Mouse (Mus musculus): Measurements from ENCODE around the gene Parn. TPM values are rescaled to one million over a fixed set of nuclear protein-coding genes. Genes with fewer than 3 reads are reported as not detected.

The Parn gene
- polyA plus RNA-seq, 1 experiment from 2014 or later: 40.6 TPM

GRCm38 (mm10) chr16:13588182-13589048, 79.6 kb downstream of the Parn start:
- no peaks in the 10 kb centered on the region for H3K36me3 ChIP-seq (ENCODE audit: control insufficient read depth, insufficient read depth, low read length)
- WGBS: 60% methylated on average over 5 of the region's 5 CpGs
- peaks cover 16% of the 10 kb centered on the region for H3K4me1 ChIP-seq (replicated peaks; ENCODE audit: control insufficient read depth, insufficient read depth, low read length)
- H3K4me3 ChIP-seq (ENCODE audit: low read depth, low read length): no peak overlapping the region
- H3K9me3 ChIP-seq (ENCODE audit: control insufficient read depth, low read length): no peaks in the 10 kb centered on the region
- H3K4me2 ChIP-seq (ENCODE audit: low read length): no peak overlapping the region
- no peak for DNase-seq (ENCODE audit: low spot score)
- H3K27ac ChIP-seq (ENCODE audit: low read depth): peak overlapping the region; percentile 66
- ATAC-seq (replicated peaks; ENCODE audit: low FRiP score, low TSS enrichment, low read depth): peak; percentile 52; the same call in 1 of the 2 replicates
- no peak overlapping the region for H3K9ac ChIP-seq (ENCODE audit: low read length)
- H3K27me3 ChIP-seq (replicated peaks; ENCODE audit: control insufficient read depth, insufficient read depth, low read length): no peaks in the 10 kb centered on the region

- Histone ChIP-seq H3K4me3 (ENCODE audit: low read depth, low read length) (no peak overlapping the region), H3K27me3 (replicated peaks; ENCODE audit: control insufficient read depth, insufficient read depth, low read length) (no peaks in the 10 kb centered on the region), H3K4me1 (replicated peaks; ENCODE audit: control insufficient read depth, insufficient read depth, low read length) (peaks cover 16% of the 10 kb centered on the region), H3K4me2 (ENCODE audit: low read length) (no peak overlapping the region), H3K9ac (ENCODE audit: low read length) (no peak overlapping the region), H3K9me3 (ENCODE audit: control insufficient read depth, low read length) (no peaks in the 10 kb centered on the region), H3K27ac (ENCODE audit: low read depth) (no peak overlapping the region), H3K36me3 (ENCODE audit: control insufficient read depth, insufficient read depth, low read length) (no peaks in the 10 kb centered on the region)
- DNase-seq (ENCODE audit: low spot score) (no peak), ATAC-seq (replicated peaks; ENCODE audit: low FRiP score, low TSS enrichment, low read depth) (no peak; the same call in 1 of the 2 replicates)
- WGBS: 39% methylated on average over 9 of the region's 9 CpGs
Observed at GRCm38 (mm10) chr16:13585234-13585633, 82.7 kb downstream of the Parn start.

GRCm38 (mm10) chr16:13580784-13581183, 87.2 kb downstream of the Parn start:
- Histone ChIP-seq H3K4me2 (ENCODE audit: low read length) (no peak overlapping the region), H3K4me1 (replicated peaks; ENCODE audit: control insufficient read depth, insufficient read depth, low read length) (no peaks in the 10 kb centered on the region), H3K4me3 (ENCODE audit: low read depth, low read length) (no peak overlapping the region), H3K36me3 (ENCODE audit: control insufficient read depth, insufficient read depth, low read length) (no peaks in the 10 kb centered on the region), H3K9ac (ENCODE audit: low read length) (no peak overlapping the region), H3K27me3 (replicated peaks; ENCODE audit: control insufficient read depth, insufficient read depth, low read length) (no peaks in the 10 kb centered on the region), H3K9me3 (ENCODE audit: control insufficient read depth, low read length) (no peaks in the 10 kb centered on the region), H3K27ac (ENCODE audit: low read depth) (no peak overlapping the region)
- 89% methylated on average over 3 of the region's 3 CpGs for WGBS
- ATAC-seq (replicated peaks; ENCODE audit: low FRiP score, low TSS enrichment, low read depth) (no peak), DNase-seq (ENCODE audit: low spot score) (no peak)

GRCm38 (mm10) chr16:13580016-13580415, 88.0 kb downstream of the Parn start:
- no peak overlapping the region for H3K4me2 ChIP-seq (ENCODE audit: low read length)
- H3K9ac ChIP-seq (ENCODE audit: low read length): no peak overlapping the region
- WGBS: 77% methylated on average over 1 of the region's 1 CpGs
- no peak overlapping the region for H3K4me3 ChIP-seq (ENCODE audit: low read depth, low read length)
- no peak for DNase-seq (ENCODE audit: low spot score)
- H3K27ac ChIP-seq (ENCODE audit: low read depth): no peak overlapping the region
- H3K9me3 ChIP-seq (ENCODE audit: control insufficient read depth, low read length): no peaks in the 10 kb centered on the region
- H3K36me3 ChIP-seq (ENCODE audit: control insufficient read depth, insufficient read depth, low read length): no peaks in the 10 kb centered on the region
- no peaks in the 10 kb centered on the region for H3K27me3 ChIP-seq (replicated peaks; ENCODE audit: control insufficient read depth, insufficient read depth, low read length)
- H3K4me1 ChIP-seq (replicated peaks; ENCODE audit: control insufficient read depth, insufficient read depth, low read length): no peaks in the 10 kb centered on the region
- ATAC-seq (replicated peaks; ENCODE audit: low FRiP score, low TSS enrichment, low read depth): no peak

- Histone ChIP-seq H3K9ac (ENCODE audit: low read length) (no peak overlapping the region), H3K4me3 (ENCODE audit: low read depth, low read length) (no peak overlapping the region), H3K27ac (ENCODE audit: low read depth) (no peak overlapping the region), H3K4me1 (replicated peaks; ENCODE audit: control insufficient read depth, insufficient read depth, low read length) (no peaks in the 10 kb centered on the region), H3K27me3 (replicated peaks; ENCODE audit: control insufficient read depth, insufficient read depth, low read length) (no peaks in the 10 kb centered on the region), H3K9me3 (ENCODE audit: control insufficient read depth, low read length) (no peaks in the 10 kb centered on the region), H3K36me3 (ENCODE audit: control insufficient read depth, insufficient read depth, low read length) (no peaks in the 10 kb centered on the region), H3K4me2 (ENCODE audit: low read length) (no peak overlapping the region)
- ATAC-seq (replicated peaks; ENCODE audit: low FRiP score, low TSS enrichment, low read depth): no peak
- DNase-seq (ENCODE audit: low spot score): peak; percentile 16
- WGBS: 70% methylated on average over 4 of the region's 4 CpGs
Observed at GRCm38 (mm10) chr16:13575306-13575705, 92.7 kb downstream of the Parn start.

GRCm38 (mm10) chr16:13568280-13568679, 99.7 kb downstream of the Parn start:
- no peaks in the 10 kb centered on the region for H3K9me3 ChIP-seq (ENCODE audit: control insufficient read depth, low read length)
- no peak overlapping the region for H3K27ac ChIP-seq (ENCODE audit: low read depth)
- 85% methylated on average over 2 of the region's 2 CpGs for WGBS
- H3K9ac ChIP-seq (ENCODE audit: low read length): no peak overlapping the region
- ATAC-seq (replicated peaks; ENCODE audit: low FRiP score, low TSS enrichment, low read depth) (no peak), DNase-seq (ENCODE audit: low spot score) (peak; percentile 10)
- no peak overlapping the region for H3K4me3 ChIP-seq (ENCODE audit: low read depth, low read length)
- no peaks in the 10 kb centered on the region for H3K36me3 ChIP-seq (ENCODE audit: control insufficient read depth, insufficient read depth, low read length)
- H3K27me3 ChIP-seq (replicated peaks; ENCODE audit: control insufficient read depth, insufficient read depth, low read length): no peaks in the 10 kb centered on the region
- no peaks in the 10 kb centered on the region for H3K4me1 ChIP-seq (replicated peaks; ENCODE audit: control insufficient read depth, insufficient read depth, low read length)
- H3K4me2 ChIP-seq (ENCODE audit: low read length): no peak overlapping the region

- no peak overlapping the region for H3K4me3 ChIP-seq (ENCODE audit: low read depth, low read length)
- H3K27me3 ChIP-seq (replicated peaks; ENCODE audit: control insufficient read depth, insufficient read depth, low read length): no peaks in the 10 kb centered on the region
- no peak overlapping the region for H3K9ac ChIP-seq (ENCODE audit: low read length)
- no peaks in the 10 kb centered on the region for H3K9me3 ChIP-seq (ENCODE audit: control insufficient read depth, low read length)
- H3K4me2 ChIP-seq (ENCODE audit: low read length): no peak overlapping the region
- H3K27ac ChIP-seq (ENCODE audit: low read depth): no peak overlapping the region
- peak; percentile 29 for DNase-seq (ENCODE audit: low spot score)
- ATAC-seq (replicated peaks; ENCODE audit: low FRiP score, low TSS enrichment, low read depth): no peak
- 87% methylated on average over 1 of the region's 1 CpGs for WGBS
- H3K4me1 ChIP-seq (replicated peaks; ENCODE audit: control insufficient read depth, insufficient read depth, low read length): no peaks in the 10 kb centered on the region
- no peaks in the 10 kb centered on the region for H3K36me3 ChIP-seq (ENCODE audit: control insufficient read depth, insufficient read depth, low read length)
Observed at GRCm38 (mm10) chr16:13567614-13568013, 100.4 kb downstream of the Parn start.

GRCm38 (mm10) chr16:13566351-13566750, 101.6 kb downstream of the Parn start:
- no peak overlapping the region for H3K27ac ChIP-seq (ENCODE audit: low read depth)
- no peak for ATAC-seq (replicated peaks; ENCODE audit: low FRiP score, low TSS enrichment, low read depth)
- no peak overlapping the region for H3K9ac ChIP-seq (ENCODE audit: low read length)
- H3K27me3 ChIP-seq (replicated peaks; ENCODE audit: control insufficient read depth, insufficient read depth, low read length): no peaks in the 10 kb centered on the region
- H3K4me3 ChIP-seq (ENCODE audit: low read depth, low read length): no peak overlapping the region
- H3K36me3 ChIP-seq (ENCODE audit: control insufficient read depth, insufficient read depth, low read length): no peaks in the 10 kb centered on the region; the same call in 1 of the 2 replicates
- no peaks in the 10 kb centered on the region for H3K9me3 ChIP-seq (ENCODE audit: control insufficient read depth, low read length)
- WGBS: 88% methylated on average over 6 of the region's 6 CpGs
- H3K4me2 ChIP-seq (ENCODE audit: low read length): no peak overlapping the region
- H3K4me1 ChIP-seq (replicated peaks; ENCODE audit: control insufficient read depth, insufficient read depth, low read length): no peaks in the 10 kb centered on the region
- DNase-seq (ENCODE audit: low spot score): no peak

- H3K27me3 ChIP-seq (replicated peaks; ENCODE audit: control insufficient read depth, insufficient read depth, low read length): no peaks in the 10 kb centered on the region
- H3K27ac ChIP-seq (ENCODE audit: low read depth): no peak overlapping the region
- DNase-seq (ENCODE audit: low spot score) (no peak), ATAC-seq (replicated peaks; ENCODE audit: low FRiP score, low TSS enrichment, low read depth) (no peak)
- no peaks in the 10 kb centered on the region for H3K9me3 ChIP-seq (ENCODE audit: control insufficient read depth, low read length)
- H3K4me1 ChIP-seq (replicated peaks; ENCODE audit: control insufficient read depth, insufficient read depth, low read length): no peaks in the 10 kb centered on the region
- no peak overlapping the region for H3K4me3 ChIP-seq (ENCODE audit: low read depth, low read length)
- no peaks in the 10 kb centered on the region; the same call in 1 of the 2 replicates for H3K36me3 ChIP-seq (ENCODE audit: control insufficient read depth, insufficient read depth, low read length)
- no peak overlapping the region for H3K9ac ChIP-seq (ENCODE audit: low read length)
- 76% methylated on average over 5 of the region's 5 CpGs for WGBS
- no peak overlapping the region for H3K4me2 ChIP-seq (ENCODE audit: low read length)
Observed at GRCm38 (mm10) chr16:13565291-13565690, 102.7 kb downstream of the Parn start.
